Mouse (Mus musculus): ENCODE results near the gene Sgms2. TPM values are rescaled to one million over a fixed set of nuclear protein-coding genes. Genes with fewer than 3 reads are reported as not detected.

Sgms2 gene
- 4.1 TPM in 2 replicates for polyA plus RNA-seq (2015; fragmentation: Nextera tagmentation; extraction: Ambion mirVana)

GRCm38 (mm10) chr3:131491361-131491925 lies at the start of gene Sgms2:
TSS of gene Sgms2 (minus strand) at chr3:131491411.
- peak within 1 kb of the TSS; percentile 93 for H3K4me2 ChIP-seq (replicated peaks; ENCODE audit: low read depth, low read length)
- ATAC-seq (no peak), DNase-seq (ENCODE audit: low spot score) (no peak)
- H3K36me3 ChIP-seq (ENCODE audit: insufficient read depth, low read length): no peaks in the 10 kb centered on the region
- H3K27me3 ChIP-seq (replicated peaks; ENCODE audit: insufficient read depth, low read length): peaks cover 8% of the 10 kb centered on the region; the same call in 1 of the 2 replicates
- H3K4me1 ChIP-seq (ENCODE audit: insufficient read depth, low read depth, low read length): 0 out of 2 replicates have a peak, but pooled peaks cover 3% of the 10 kb centered on the region
- peak within 1 kb of the TSS; percentile 62 for H3K9ac ChIP-seq (replicated peaks; ENCODE audit: low read depth)
- peak within 1 kb of the TSS; percentile 68; the same call in 1 of the 2 replicates for H3K27ac ChIP-seq (ENCODE audit: low read length)
- H3K9me3 ChIP-seq (ENCODE audit: low read length): no peaks in the 10 kb centered on the region
- WGBS: 88% methylated on average over 2 of the region's 2 CpGs
- TF ChIP-seq EP300 (IDR thresholded peaks at IDR 0.05) (no peak), CTCF (IDR thresholded peaks at IDR 0.05) (no peak)
- H3K4me3 ChIP-seq (ENCODE audit: low read depth, low read length): peak within 1 kb of the TSS; percentile 76

GRCm38 (mm10) chr3:131525229-131525628 lies 34.0 kb upstream of the Sgms2 start:
- no peaks in the 10 kb centered on the region for H3K27me3 ChIP-seq (replicated peaks; ENCODE audit: insufficient read depth, low read length)
- no peak for ATAC-seq
- no peak overlapping the region for H3K4me2 ChIP-seq (replicated peaks; ENCODE audit: low read depth, low read length)
- TF ChIP-seq EP300 (IDR thresholded peaks at IDR 0.05): no peak
- no peak for TF ChIP-seq CTCF (IDR thresholded peaks at IDR 0.05)
- H3K4me3 ChIP-seq (ENCODE audit: low read depth, low read length): no peak overlapping the region
- no peak overlapping the region for H3K9ac ChIP-seq (replicated peaks; ENCODE audit: low read depth)
- H3K9me3 ChIP-seq (ENCODE audit: low read length): no peaks in the 10 kb centered on the region
- no peaks in the 10 kb centered on the region for H3K4me1 ChIP-seq (ENCODE audit: insufficient read depth, low read depth, low read length)
- no peak for DNase-seq (ENCODE audit: low spot score)
- H3K27ac ChIP-seq (ENCODE audit: low read length): no peak overlapping the region
- WGBS: 76% methylated on average over 3 of the region's 3 CpGs
- H3K36me3 ChIP-seq (ENCODE audit: insufficient read depth, low read length): no peaks in the 10 kb centered on the region

- Histone ChIP-seq H3K27me3 (replicated peaks; ENCODE audit: insufficient read depth, low read length) (no peaks in the 10 kb centered on the region), H3K4me2 (replicated peaks; ENCODE audit: low read depth, low read length) (no peak overlapping the region), H3K36me3 (ENCODE audit: insufficient read depth, low read length) (no peaks in the 10 kb centered on the region), H3K4me1 (ENCODE audit: insufficient read depth, low read depth, low read length) (no peaks in the 10 kb centered on the region), H3K9ac (replicated peaks; ENCODE audit: low read depth) (no peak overlapping the region), H3K27ac (ENCODE audit: low read length) (no peak overlapping the region), H3K4me3 (ENCODE audit: low read depth, low read length) (no peak overlapping the region), H3K9me3 (ENCODE audit: low read length) (no peaks in the 10 kb centered on the region)
- TF ChIP-seq CTCF (IDR thresholded peaks at IDR 0.05) (peak; percentile 71), EP300 (IDR thresholded peaks at IDR 0.05) (no peak)
- peak; percentile 33 for DNase-seq (ENCODE audit: low spot score)
- ATAC-seq: no peak
- 17% methylated on average over 11 of the region's 11 CpGs for WGBS
Measured at GRCm38 (mm10) chr3:131524779-131525178, 33.6 kb upstream of the Sgms2 start.

GRCm38 (mm10) chr3:131524210-131524609 lies 33.0 kb upstream of the Sgms2 start:
- TF ChIP-seq CTCF (IDR thresholded peaks at IDR 0.05) (no peak), EP300 (IDR thresholded peaks at IDR 0.05) (no peak)
- Histone ChIP-seq H3K4me3 (ENCODE audit: low read depth, low read length) (no peak overlapping the region), H3K36me3 (ENCODE audit: insufficient read depth, low read length) (no peaks in the 10 kb centered on the region), H3K9ac (replicated peaks; ENCODE audit: low read depth) (no peak overlapping the region), H3K27me3 (replicated peaks; ENCODE audit: insufficient read depth, low read length) (no peaks in the 10 kb centered on the region), H3K27ac (ENCODE audit: low read length) (no peak overlapping the region), H3K4me2 (replicated peaks; ENCODE audit: low read depth, low read length) (no peak overlapping the region), H3K4me1 (ENCODE audit: insufficient read depth, low read depth, low read length) (no peaks in the 10 kb centered on the region), H3K9me3 (ENCODE audit: low read length) (no peaks in the 10 kb centered on the region)
- ATAC-seq: no peak
- no peak for DNase-seq (ENCODE audit: low spot score)
- 67% methylated on average over 5 of the region's 5 CpGs for WGBS

GRCm38 (mm10) chr3:131523749-131524148 lies 32.5 kb upstream of the Sgms2 start:
- peak; percentile 57 for DNase-seq (ENCODE audit: low spot score)
- 41% methylated on average over 9 of the region's 9 CpGs for WGBS

GRCm38 (mm10) chr3:131522243-131522642 lies 31.0 kb upstream of the Sgms2 start:
- no peak overlapping the region for H3K27ac ChIP-seq (ENCODE audit: low read length)
- ATAC-seq (peak; percentile 63), DNase-seq (ENCODE audit: low spot score) (peak; percentile 85)
- 16% methylated on average over 7 of the region's 7 CpGs for WGBS
- H3K4me1 ChIP-seq (ENCODE audit: insufficient read depth, low read depth, low read length): no peaks in the 10 kb centered on the region
- H3K4me3 ChIP-seq (ENCODE audit: low read depth, low read length): no peak overlapping the region
- no peak overlapping the region for H3K4me2 ChIP-seq (replicated peaks; ENCODE audit: low read depth, low read length)
- no peaks in the 10 kb centered on the region for H3K9me3 ChIP-seq (ENCODE audit: low read length)
- TF ChIP-seq EP300 (IDR thresholded peaks at IDR 0.05) (peak; percentile 88), CTCF (IDR thresholded peaks at IDR 0.05) (no peak)
- no peak overlapping the region for H3K9ac ChIP-seq (replicated peaks; ENCODE audit: low read depth)
- H3K36me3 ChIP-seq (ENCODE audit: insufficient read depth, low read length): no peaks in the 10 kb centered on the region
- no peaks in the 10 kb centered on the region for H3K27me3 ChIP-seq (replicated peaks; ENCODE audit: insufficient read depth, low read length)

More at GRCm38 (mm10) chr3:131523749-131524148, 32.5 kb upstream of the Sgms2 start:
- Histone ChIP-seq H3K9me3 (ENCODE audit: low read length) (no peaks in the 10 kb centered on the region), H3K4me2 (replicated peaks; ENCODE audit: low read depth, low read length) (no peak overlapping the region), H3K9ac (replicated peaks; ENCODE audit: low read depth) (no peak overlapping the region), H3K4me1 (ENCODE audit: insufficient read depth, low read depth, low read length) (no peaks in the 10 kb centered on the region), H3K4me3 (ENCODE audit: low read depth, low read length) (no peak overlapping the region), H3K36me3 (ENCODE audit: insufficient read depth, low read length) (no peaks in the 10 kb centered on the region), H3K27me3 (replicated peaks; ENCODE audit: insufficient read depth, low read length) (no peaks in the 10 kb centered on the region), H3K27ac (ENCODE audit: low read length) (no peak overlapping the region)
- TF ChIP-seq CTCF (IDR thresholded peaks at IDR 0.05) (no peak), EP300 (IDR thresholded peaks at IDR 0.05) (no peak)
- ATAC-seq: peak; percentile 63

Data from lung, postnatal 0 days (tissue).